Mouse (Mus musculus) embryonic fibroblast, embryonic 13.5 days (primary cell): Measurements from ENCODE around the gene Cd200r1.

Source experiments
- CTCF ChIP-seq: IDR thresholded peaks from 2 replicates; pipeline ENCODE4 v1.5.1; 2011; ENCODE audit warnings: mild to moderate bottlenecking, control low read depth, low read length, moderate library complexity, borderline replicate concordance; ENCODE audit not compliant: insufficient read depth
- POLR2A ChIP-seq: IDR thresholded peaks from 2 replicates; pipeline ENCODE4 v1.6.1; 2011; ENCODE audit warnings: low read depth, mild to moderate bottlenecking, control low read depth, low read length, moderate library complexity

GRCm38 (mm10) chr16:44735676-44736075 is 29.9 kb upstream of the Cd200r1 start:
- no peak for TF ChIP-seq POLR2A
- no peak for TF ChIP-seq CTCF
